Mouse (Mus musculus): ENCODE measurements at regions not wholly inside any gene's neighbourhood (a gene's known extent, or its start where the extent isn't known, plus 50 kb on each side); places are given as distances from the start of the nearest gene placed in this dataset.
A peak's percentile ranks its signal among the peaks of the same experiment; 100 is the strongest.

GRCm38 (mm10) chr1:119186856-119187255 lies 133.4 kb upstream of the Gli2 start:
- DNase-seq: no peak

GRCm38 (mm10) chr1:119183558-119184270 lies 130.3 kb upstream of the Gli2 start:
- DNase-seq: no peak

- DNase-seq: no peak
These were observed 119.8 kb upstream of the Gli2 start for GRCm38 (mm10) chr1:119173030-119173756.

GRCm38 (mm10) chr1:119167443-119167842 lies 114.0 kb upstream of the Gli2 start:
- DNase-seq: no peak

- no peak for DNase-seq
These were observed 112.9 kb upstream of the Gli2 start for GRCm38 (mm10) chr1:119166286-119166685.

GRCm38 (mm10) chr1:119164811-119165210 lies 111.4 kb upstream of the Gli2 start:
- DNase-seq: no peak

- no peak for DNase-seq
These were observed 110.4 kb upstream of the Gli2 start for GRCm38 (mm10) chr1:119163846-119164245.

GRCm38 (mm10) chr1:119163114-119163740 lies 109.8 kb upstream of the Gli2 start:
- no peak for DNase-seq

GRCm38 (mm10) chr1:119161751-119162150 lies 108.3 kb upstream of the Gli2 start:
- DNase-seq: no peak

- peak; percentile 23 for DNase-seq
These were observed 106.9 kb upstream of the Gli2 start for GRCm38 (mm10) chr1:119160354-119160753.

GRCm38 (mm10) chr1:119157171-119157700 lies 103.8 kb upstream of the Gli2 start:
- DNase-seq: no peak

GRCm38 (mm10) chr1:119153619-119154018 lies 100.2 kb upstream of the Gli2 start:
- no peak for DNase-seq

- no peak for DNase-seq
These were observed 99.4 kb upstream of the Gli2 start for GRCm38 (mm10) chr1:119152776-119153175.

- DNase-seq: no peak
These were observed 94.1 kb upstream of the Gli2 start for GRCm38 (mm10) chr1:119147506-119147905.

- no peak for DNase-seq
These were observed 90.4 kb upstream of the Gli2 start for GRCm38 (mm10) chr1:119143808-119144207.

- no peak for DNase-seq
These were observed 75.6 kb upstream of the Gli2 start for GRCm38 (mm10) chr1:119129039-119129438.

GRCm38 (mm10) chr1:119125561-119125960 lies 72.1 kb upstream of the Gli2 start:
- no peak for DNase-seq

GRCm38 (mm10) chr1:119124798-119125197 lies 71.4 kb upstream of the Gli2 start:
- no peak for DNase-seq

GRCm38 (mm10) chr1:119124063-119124462 lies 70.6 kb upstream of the Gli2 start:
- DNase-seq: no peak

GRCm38 (mm10) chr1:119123402-119123801 lies 70.0 kb upstream of the Gli2 start:
- no peak for DNase-seq

GRCm38 (mm10) chr1:119122975-119123374 lies 69.6 kb upstream of the Gli2 start:
- DNase-seq: no peak

- DNase-seq: peak; percentile 55
These were observed 66.6 kb upstream of the Gli2 start for GRCm38 (mm10) chr1:119119863-119120569.

- no peak for DNase-seq
These were observed 61.8 kb upstream of the Gli2 start for GRCm38 (mm10) chr1:119115106-119115674.

Data from retina, postnatal 1 day (tissue).